Mouse (Mus musculus) G1E (cell line): ENCODE data around the gene Mettl7a1. TPM values are rescaled to one million over a fixed set of nuclear protein-coding genes. Genes with fewer than 3 reads are reported as not detected.
"Not testable (repeated sequence)": the region's sequence is repeated elsewhere in the genome, so short reads cannot be mapped to it uniquely, and the experiment has no call there.

Experiments
- ATAC-seq: 2 replicates; pipeline ENCODE4 v1.8.0; 2016; ENCODE audit warnings: mild to moderate bottlenecking; ENCODE audit not compliant: insufficient number of reproducible peaks, poor library complexity, low FRiP score, severe bottlenecking; ENCODE audit errors: extremely low read depth
- DNase-seq: peaks from one replicate; pipeline ENCODE4 v3.0.0; 2012; ENCODE audit warnings: low spot score
- H3K27me3 ChIP-seq: 2 replicates; pipeline ENCODE4 v1.6.1; 2012; ENCODE audit warnings: mild to moderate bottlenecking, low read length, inconsistent platforms; ENCODE audit not compliant: insufficient read depth
- H3K36me3 ChIP-seq: replicated peaks from 2 replicates; pipeline ENCODE3; 2012; ENCODE audit warnings: mild to moderate bottlenecking, inconsistent platforms
- H3K4me1 ChIP-seq: 2 replicates; pipeline ENCODE4 v1.6.1; 2012; ENCODE audit warnings: low read depth, low read length, inconsistent platforms, mixed read lengths; ENCODE audit not compliant: insufficient read depth
- H3K4me3 ChIP-seq: 2 replicates; pipeline ENCODE4 v1.5.1; 2012; ENCODE audit warnings: low read depth, mild to moderate bottlenecking, inconsistent platforms, low read length, moderate library complexity, mixed read lengths
- H3K9me3 ChIP-seq: replicated peaks from 2 replicates; pipeline ENCODE4 v1.6.1; 2012; ENCODE audit warnings: inconsistent platforms
- CTCF ChIP-seq: IDR thresholded peaks from 2 replicates; pipeline ENCODE4 v1.5.1; 2012; ENCODE audit warnings: low read depth, low read length, inconsistent platforms, mixed read lengths
- GATA1 ChIP-seq: IDR thresholded peaks from 2 replicates; pipeline ENCODE4 v1.6.1; 2012; ENCODE audit warnings: borderline replicate concordance, low read length, inconsistent platforms, mixed read lengths
- GATA2 ChIP-seq: IDR thresholded peaks from 2 replicates; pipeline ENCODE4 v1.6.1; 2012; ENCODE audit warnings: low read depth, low read length, inconsistent platforms, borderline replicate concordance
- POLR2AphosphoS5 ChIP-seq: IDR thresholded peaks from 2 replicates; pipeline ENCODE4 v1.6.1; 2012; ENCODE audit warnings: low read depth, low read length, inconsistent platforms; ENCODE audit not compliant: insufficient replicate concordance
- TAL1 ChIP-seq: conservative IDR thresholded peaks from 2 replicates; pipeline ENCODE4 v1.6.1; 2012; ENCODE audit warnings: low read depth, low read length, inconsistent platforms, mixed read lengths
- polyA plus RNA-seq: library from polyadenylated mRNA; stranded (reverse); fragments of >175 nt; gene quantifications from 2 replicates; pipeline ENCODE4 v1.2.3, GENCODE M21; 2012
- total RNA-seq, 2 experiments: library from RNA; stranded (forward) in 1 of 2; stranded (reverse) in 1 of 2; fragments of 200-1000 nt in 1 of 2; fragments of >200 nt in 1 of 2; fragmentation: Nextera tagmentation in 1 of 2; gene quantifications; 2 replicates each; pipeline ENCODE4 v1.2.3; 2014 to 2017

Gene Mettl7a1
- total and polyA plus RNA-seq, 3 experiments = 22.1 to 50.3 (median 31.2) TPM

GRCm38 (mm10) chr15:100314448-100315145, 10.7 kb downstream of the Mettl7a1 start:
- DNase-seq = no peak

GRCm38 (mm10) chr15:100318014-100318671, 14.2 kb downstream of the Mettl7a1 start:
- peaks cover 10% of the 10 kb centered on the region for H3K36me3 ChIP-seq
- not testable (repeated sequence) for H3K9me3 ChIP-seq, DNase-seq, H3K4me1 ChIP-seq, H3K4me3 ChIP-seq, ATAC-seq, H3K27me3 ChIP-seq

More at GRCm38 (mm10) chr15:100314448-100315145, 10.7 kb downstream of the Mettl7a1 start:
- TF ChIP-seq GATA2 (no peak), CTCF (no peak), TAL1 (no peak), GATA1 (no peak), POLR2AphosphoS5 (no peak)
- no peaks in the 10 kb centered on the region for H3K4me1 ChIP-seq
- H3K4me3 ChIP-seq = no peak overlapping the region
- 0 out of 2 replicates have a peak, but pooled peaks cover 2% of the 10 kb centered on the region for H3K27me3 ChIP-seq
- no peak for ATAC-seq
- peaks cover 28% of the 10 kb centered on the region for H3K36me3 ChIP-seq
- H3K9me3 ChIP-seq = no peaks in the 10 kb centered on the region

- DNase-seq (no peak), ATAC-seq (no peak)
- TF ChIP-seq GATA2 = no peak
- TF ChIP-seq CTCF = no peak
- Histone ChIP-seq H3K4me3 (no peak overlapping the region), H3K27me3 (peaks cover 2% of the 10 kb centered on the region; the same call in 1 of the 2 replicates), H3K9me3 (no peaks in the 10 kb centered on the region), H3K4me1 (peaks cover 12% of the 10 kb centered on the region), H3K36me3 (peaks cover 2% of the 10 kb centered on the region)
Observed at GRCm38 (mm10) chr15:100319884-100320283, 15.9 kb downstream of the Mettl7a1 start.

- no peaks in the 10 kb centered on the region; the same call in 1 of the 2 replicates for H3K27me3 ChIP-seq
- ATAC-seq (no peak), DNase-seq (no peak)
- H3K4me1 ChIP-seq = peaks cover 12% of the 10 kb centered on the region
- TF ChIP-seq CTCF (no peak), POLR2AphosphoS5 (no peak), TAL1 (no peak), GATA1 (no peak), GATA2 (no peak)
- no peaks in the 10 kb centered on the region for H3K9me3 ChIP-seq
- peaks cover 2% of the 10 kb centered on the region for H3K36me3 ChIP-seq
- H3K4me3 ChIP-seq = no peak overlapping the region
Observed at GRCm38 (mm10) chr15:100320295-100320905, 16.5 kb downstream of the Mettl7a1 start.

GRCm38 (mm10) chr15:100321134-100321533, 17.2 kb downstream of the Mettl7a1 start:
- Histone ChIP-seq H3K27me3 (no peaks in the 10 kb centered on the region; the same call in 1 of the 2 replicates), H3K9me3 (no peaks in the 10 kb centered on the region), H3K4me3 (no peak overlapping the region), H3K36me3 (peaks cover 2% of the 10 kb centered on the region), H3K4me1 (peaks cover 12% of the 10 kb centered on the region)
- TF ChIP-seq TAL1 (no peak), POLR2AphosphoS5 (no peak), GATA1 (no peak), GATA2 (no peak), CTCF (no peak)
- ATAC-seq = no peak
- DNase-seq = no peak

GRCm38 (mm10) chr15:100324021-100324591, 20.2 kb downstream of the Mettl7a1 start:
- Histone ChIP-seq H3K4me1 (peaks cover 12% of the 10 kb centered on the region), H3K36me3 (no peaks in the 10 kb centered on the region), H3K9me3 (no peaks in the 10 kb centered on the region), H3K4me3 (no peak overlapping the region; the same call in 1 of the 2 replicates), H3K27me3 (no peaks in the 10 kb centered on the region; the same call in 1 of the 2 replicates)
- ATAC-seq (peak; percentile 57), DNase-seq (no peak)
- TF ChIP-seq GATA1 (no peak), POLR2AphosphoS5 (no peak), TAL1 (no peak), CTCF (no peak), GATA2 (no peak)
